Mouse (Mus musculus): ENCODE measurements at regions not wholly inside any gene's neighbourhood (a gene's known extent, or its start where the extent isn't known, plus 50 kb on each side); places are given as distances from the start of the nearest gene placed in this dataset.

DNA sequence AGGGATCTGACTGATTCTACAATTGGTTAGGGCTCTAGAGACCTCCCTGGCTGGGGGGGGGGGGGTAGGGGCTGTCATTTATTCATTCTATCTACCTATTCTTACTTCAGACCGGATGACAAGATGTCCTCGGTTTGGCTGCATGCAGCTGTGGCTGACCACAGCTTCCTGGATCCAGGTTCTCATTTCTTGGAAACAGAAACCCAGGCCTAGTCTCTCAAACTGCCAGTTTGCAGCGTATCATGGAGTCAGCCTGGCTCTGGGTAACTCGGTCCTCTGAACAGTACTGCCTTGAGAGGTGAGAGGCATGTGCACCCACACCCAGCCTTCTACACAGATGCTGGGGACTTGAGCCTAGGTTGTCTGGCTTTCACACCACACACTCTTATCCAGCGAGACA lies 62.1 kb upstream of the Elovl6 start:
- ATAC-seq (ENCODE audit: low read depth): no peak
- H3K4me3 ChIP-seq (replicated peaks): no peak overlapping the region

DNA sequence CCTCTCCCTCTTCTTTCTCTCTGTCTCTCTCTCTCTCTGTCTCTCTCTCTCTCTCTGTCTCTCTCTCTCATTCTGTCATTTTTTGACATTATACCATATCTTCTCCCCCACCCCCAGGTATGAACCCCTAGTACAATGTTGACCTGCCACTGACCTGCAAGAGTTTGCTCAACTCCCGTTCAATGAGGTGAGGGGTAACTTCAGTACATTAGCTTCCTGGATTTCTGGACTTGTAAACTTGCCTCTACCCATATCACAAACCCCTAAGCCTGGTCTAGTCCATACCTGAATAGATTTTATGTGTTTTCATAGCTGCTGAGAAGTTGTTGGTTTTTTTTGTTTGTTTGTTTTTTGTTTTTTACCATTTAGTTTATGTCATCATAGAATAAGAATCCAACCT lies 60.8 kb upstream of the Elovl6 start:
- peak; percentile 55; the same call in 1 of the 2 replicates for ATAC-seq (ENCODE audit: low read depth)
- WGBS (ENCODE audit: insufficient replicate concordance): 43% methylated on average over 1 of the region's 1 CpGs
- no peak overlapping the region for H3K9ac ChIP-seq

More for the DNA sequence above, 62.1 kb upstream of the Elovl6 start:
- Histone ChIP-seq H3K27me3 (no peaks in the 10 kb centered on the region), H3K27ac (no peak overlapping the region), H3K9ac (no peak overlapping the region), H3K4me1 (replicated peaks) (0 out of 2 replicates have a peak, but pooled peaks cover 6% of the 10 kb centered on the region), H3K9me3 (replicated peaks) (no peaks in the 10 kb centered on the region), H3K36me3 (no peaks in the 10 kb centered on the region), H3K4me2 (no peak overlapping the region)
- 26% methylated on average over 5 of the region's 5 CpGs for WGBS (ENCODE audit: insufficient replicate concordance)
- no peak for DNase-seq

DNA sequence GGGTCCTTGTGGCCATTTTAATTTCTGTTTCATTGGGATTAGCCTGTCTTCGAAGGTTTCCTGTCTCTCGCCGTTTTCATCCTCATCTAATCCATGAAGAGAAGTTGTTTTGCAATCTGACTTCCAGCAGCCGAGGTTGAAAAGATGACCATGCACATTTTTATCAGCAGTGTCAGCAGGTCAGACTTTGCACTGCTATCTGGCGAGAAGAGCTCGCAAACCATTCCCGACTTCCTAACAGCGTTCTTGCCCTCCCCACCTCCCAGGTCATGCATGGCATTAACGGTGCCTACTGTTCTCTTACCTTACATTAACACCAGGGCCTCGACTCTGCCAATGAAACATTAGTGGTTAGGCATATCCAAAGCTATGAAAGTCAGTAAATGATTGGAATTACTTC lies 60.1 kb upstream of the Elovl6 start:
- Histone ChIP-seq H3K4me1 (replicated peaks) (0 out of 2 replicates have a peak, but pooled peaks cover 6% of the 10 kb centered on the region), H3K4me2 (no peak overlapping the region; the same call in 1 of the 2 replicates), H3K9ac (no peak overlapping the region), H3K36me3 (no peaks in the 10 kb centered on the region), H3K27ac (no peak overlapping the region), H3K4me3 (replicated peaks) (no peak overlapping the region), H3K9me3 (replicated peaks) (no peaks in the 10 kb centered on the region), H3K27me3 (no peaks in the 10 kb centered on the region)
- WGBS (ENCODE audit: insufficient replicate concordance): 18% methylated on average over 10 of the region's 10 CpGs
- ATAC-seq (ENCODE audit: low read depth) (peak; percentile 43; the same call in 1 of the 2 replicates), DNase-seq (peak; percentile 2)

More for the DNA sequence above, 60.8 kb upstream of the Elovl6 start:
- no peak overlapping the region for H3K4me2 ChIP-seq
- H3K4me3 ChIP-seq (replicated peaks): no peak overlapping the region
- DNase-seq: no peak
- H3K4me1 ChIP-seq (replicated peaks): 0 out of 2 replicates have a peak, but pooled peaks cover 6% of the 10 kb centered on the region
- H3K9me3 ChIP-seq (replicated peaks): no peaks in the 10 kb centered on the region
- H3K36me3 ChIP-seq: no peaks in the 10 kb centered on the region
- no peaks in the 10 kb centered on the region for H3K27me3 ChIP-seq
- H3K27ac ChIP-seq: no peak overlapping the region

DNA sequence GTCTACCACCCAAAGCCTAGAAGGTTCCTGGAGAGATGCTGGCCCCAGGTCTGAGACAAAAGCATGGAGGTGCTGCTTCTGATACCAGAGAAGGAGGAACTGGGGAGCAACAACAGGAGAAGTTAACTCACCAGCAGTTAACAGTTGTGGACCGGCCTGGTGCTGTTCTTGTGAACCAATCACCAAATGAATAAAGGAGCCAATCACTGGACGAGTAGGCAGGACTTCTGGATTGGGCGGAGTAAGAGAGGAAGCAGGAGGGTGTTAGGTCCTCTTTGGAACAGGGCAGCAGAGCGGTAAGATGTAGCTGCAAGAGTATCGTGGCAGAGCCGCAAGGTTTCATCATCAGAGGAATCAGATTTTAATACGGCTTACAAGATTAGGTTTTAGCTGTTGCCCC lies 57.7 kb upstream of the Elovl6 start:
- Histone ChIP-seq H3K27me3 (no peaks in the 10 kb centered on the region), H3K4me3 (replicated peaks) (no peak overlapping the region), H3K4me1 (replicated peaks) (0 out of 2 replicates have a peak, but pooled peaks cover 6% of the 10 kb centered on the region), H3K27ac (no peak overlapping the region), H3K9ac (no peak overlapping the region), H3K9me3 (replicated peaks) (no peaks in the 10 kb centered on the region), H3K36me3 (no peaks in the 10 kb centered on the region), H3K4me2 (no peak overlapping the region)
- WGBS (ENCODE audit: insufficient replicate concordance): 79% methylated on average over 7 of the region's 7 CpGs
- ATAC-seq (ENCODE audit: low read depth) (no peak), DNase-seq (no peak)

DNA sequence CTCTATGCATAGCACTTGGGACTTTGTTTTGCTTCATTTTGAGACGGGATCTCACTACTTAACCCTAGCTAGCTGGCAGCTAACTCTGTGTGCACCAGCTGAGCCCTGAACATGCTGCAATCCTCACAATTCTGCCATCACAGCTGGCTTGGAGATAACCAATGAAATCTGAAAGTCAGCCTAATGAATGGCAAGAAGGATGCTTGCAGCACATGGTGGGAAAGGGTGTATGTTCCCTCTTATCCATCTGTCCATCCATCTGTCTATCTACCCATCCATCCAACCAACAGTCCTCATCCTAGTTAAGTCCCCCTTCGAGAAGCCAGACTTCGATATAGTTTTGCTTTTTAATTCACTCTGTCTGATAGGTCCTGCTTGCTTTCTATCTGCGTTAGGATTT lies 55.9 kb upstream of the Elovl6 start:
- 68% methylated on average over 4 of the region's 4 CpGs for WGBS (ENCODE audit: insufficient replicate concordance)
- Histone ChIP-seq H3K36me3 (no peaks in the 10 kb centered on the region), H3K27me3 (no peaks in the 10 kb centered on the region), H3K4me2 (no peak overlapping the region), H3K4me3 (replicated peaks) (no peak overlapping the region), H3K9ac (no peak overlapping the region), H3K4me1 (replicated peaks) (0 out of 2 replicates have a peak, but pooled peaks cover 3% of the 10 kb centered on the region), H3K27ac (no peak overlapping the region), H3K9me3 (replicated peaks) (no peaks in the 10 kb centered on the region)
- ATAC-seq (ENCODE audit: low read depth) (no peak), DNase-seq (no peak)

DNA sequence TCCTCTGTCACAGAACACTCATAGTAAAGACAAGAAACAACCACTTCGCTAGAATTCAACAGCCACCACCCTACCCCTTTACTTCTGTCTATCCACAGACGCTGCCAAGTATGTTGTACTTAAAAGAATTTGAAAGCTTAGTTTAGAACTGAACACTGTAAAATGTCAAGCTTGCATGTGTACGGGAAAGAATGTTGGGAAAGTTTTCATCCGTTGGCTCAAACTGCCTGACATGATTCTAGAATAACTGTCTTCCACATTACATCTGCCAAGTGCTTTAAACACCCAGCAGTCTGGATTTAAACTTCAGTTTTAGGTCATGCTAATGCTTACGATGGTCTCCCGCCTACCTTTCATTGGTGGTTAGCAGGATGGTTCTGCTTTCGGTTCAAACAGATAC lies 54.1 kb upstream of the Elovl6 start:
- Histone ChIP-seq H3K9ac (no peak overlapping the region), H3K4me1 (replicated peaks) (no peaks in the 10 kb centered on the region), H3K4me2 (no peak overlapping the region), H3K36me3 (no peaks in the 10 kb centered on the region), H3K4me3 (replicated peaks) (no peak overlapping the region), H3K27me3 (no peaks in the 10 kb centered on the region), H3K9me3 (replicated peaks) (no peaks in the 10 kb centered on the region), H3K27ac (no peak overlapping the region)
- ATAC-seq (ENCODE audit: low read depth): no peak
- WGBS (ENCODE audit: insufficient replicate concordance): 68% methylated on average over 7 of the region's 7 CpGs
- DNase-seq: no peak

DNA sequence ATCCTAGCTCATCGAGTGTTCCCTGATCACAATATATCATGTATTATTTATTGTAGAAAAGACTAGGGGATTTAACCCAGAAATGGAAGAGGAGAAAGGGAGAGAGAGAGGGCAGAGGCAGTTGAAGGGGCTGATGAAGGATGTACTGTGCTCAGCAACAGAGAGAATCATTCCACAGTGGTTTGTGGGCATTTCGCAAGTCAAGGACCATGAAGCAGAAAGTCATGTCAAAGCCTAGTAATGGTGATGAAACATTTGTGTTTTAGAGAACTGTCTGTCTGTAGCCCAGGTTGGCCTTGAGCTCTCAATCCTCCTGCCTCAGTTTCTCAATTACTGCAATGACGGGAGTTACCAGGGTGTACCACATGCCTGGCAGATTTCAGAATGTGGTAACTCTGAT lies 50.9 kb upstream of the Elovl6 start:
- no peaks in the 10 kb centered on the region for H3K27me3 ChIP-seq
- no peaks in the 10 kb centered on the region for H3K4me1 ChIP-seq (replicated peaks)
- H3K9ac ChIP-seq: no peak overlapping the region
- no peaks in the 10 kb centered on the region for H3K36me3 ChIP-seq
- DNase-seq (no peak), ATAC-seq (ENCODE audit: low read depth) (no peak)
- H3K4me2 ChIP-seq: no peak overlapping the region
- H3K27ac ChIP-seq: no peak overlapping the region
- no peaks in the 10 kb centered on the region for H3K9me3 ChIP-seq (replicated peaks)
- WGBS (ENCODE audit: insufficient replicate concordance): 76% methylated on average over 3 of the region's 3 CpGs
- H3K4me3 ChIP-seq (replicated peaks): no peak overlapping the region
